Mouse (Mus musculus) cerebellum, adult 11 months (tissue): ENCODE measurements around the gene Mfsd1.

ENCODE experiments used
- DNase-seq: peaks from one replicate; pipeline ENCODE4 v3.0.0; 2022

Mfsd1 gene

DNA sequence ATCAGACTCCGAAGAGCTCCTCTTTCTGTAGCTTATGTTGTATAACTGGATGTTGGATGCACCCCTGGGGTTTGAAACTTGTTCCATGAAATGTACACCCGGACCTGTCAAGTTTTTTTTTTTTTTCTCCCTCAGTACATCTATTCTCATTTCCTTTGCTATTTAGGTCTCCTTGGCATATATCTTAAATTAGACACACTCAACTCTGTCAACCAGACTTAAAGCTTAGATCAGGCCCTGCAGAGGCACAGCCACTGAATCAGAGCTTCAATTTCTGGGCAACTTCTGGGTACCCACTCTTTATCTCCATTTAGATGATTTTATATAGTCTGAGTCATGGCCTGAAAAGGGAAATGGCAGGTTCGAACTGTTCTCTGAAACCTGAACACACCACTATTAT is 60.6 kb downstream of the Mfsd1 start:
- no peak for DNase-seq

DNA sequence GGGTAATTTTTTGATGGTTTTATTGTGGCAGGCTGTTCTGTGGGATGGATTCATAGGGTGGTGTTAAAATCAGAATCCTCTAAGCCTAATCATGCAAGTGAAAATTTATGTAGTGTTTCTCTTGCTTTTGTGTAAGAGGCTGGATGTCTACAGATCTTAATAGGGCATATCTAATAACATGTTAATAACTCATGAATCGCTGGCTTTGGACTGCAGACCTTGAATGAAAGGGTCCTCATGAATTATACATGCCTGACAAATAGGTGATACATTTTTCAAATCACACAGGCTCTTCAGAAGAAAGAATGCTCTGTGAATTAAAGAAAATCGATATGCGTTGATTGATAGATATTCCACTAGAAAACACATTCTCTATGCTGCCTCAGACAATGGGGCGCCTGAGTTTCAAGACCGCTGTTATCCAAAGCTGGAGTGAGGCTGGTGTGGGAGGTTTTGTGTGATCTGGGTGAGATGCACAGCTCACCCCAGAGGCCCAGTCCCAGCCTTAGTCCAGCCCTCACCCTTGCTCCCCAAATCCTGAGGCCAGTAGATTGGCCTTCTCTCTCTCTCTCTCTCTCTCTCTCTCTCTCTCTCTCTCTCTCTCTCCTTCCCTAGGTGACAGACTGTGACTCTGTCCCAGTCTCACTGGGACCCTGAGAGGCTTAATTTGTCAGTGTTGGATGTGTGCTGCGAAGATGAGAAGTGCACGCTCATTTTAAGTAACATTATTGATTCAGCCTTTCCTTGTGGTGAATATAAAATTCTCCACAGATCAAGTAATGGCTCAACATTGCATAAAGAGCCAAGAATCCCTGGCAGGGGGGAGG is 63.3 kb downstream of the Mfsd1 start:
- DNase-seq, result no peak
